Mouse (Mus musculus): ENCODE measurements around the gene Rnf212. TPM values are rescaled to one million over a fixed set of nuclear protein-coding genes. Genes with fewer than 3 reads are reported as not detected.
"Not testable (repeated sequence)": the region's sequence is repeated elsewhere in the genome, so short reads cannot be mapped to it uniquely, and the experiment has no call there.

The Rnf212 gene
- 2.9 and 4.1 TPM in 2 replicates for polyA plus RNA-seq (2014; fragmentation: Nextera tagmentation; extraction: Ambion mirVana)

DNA sequence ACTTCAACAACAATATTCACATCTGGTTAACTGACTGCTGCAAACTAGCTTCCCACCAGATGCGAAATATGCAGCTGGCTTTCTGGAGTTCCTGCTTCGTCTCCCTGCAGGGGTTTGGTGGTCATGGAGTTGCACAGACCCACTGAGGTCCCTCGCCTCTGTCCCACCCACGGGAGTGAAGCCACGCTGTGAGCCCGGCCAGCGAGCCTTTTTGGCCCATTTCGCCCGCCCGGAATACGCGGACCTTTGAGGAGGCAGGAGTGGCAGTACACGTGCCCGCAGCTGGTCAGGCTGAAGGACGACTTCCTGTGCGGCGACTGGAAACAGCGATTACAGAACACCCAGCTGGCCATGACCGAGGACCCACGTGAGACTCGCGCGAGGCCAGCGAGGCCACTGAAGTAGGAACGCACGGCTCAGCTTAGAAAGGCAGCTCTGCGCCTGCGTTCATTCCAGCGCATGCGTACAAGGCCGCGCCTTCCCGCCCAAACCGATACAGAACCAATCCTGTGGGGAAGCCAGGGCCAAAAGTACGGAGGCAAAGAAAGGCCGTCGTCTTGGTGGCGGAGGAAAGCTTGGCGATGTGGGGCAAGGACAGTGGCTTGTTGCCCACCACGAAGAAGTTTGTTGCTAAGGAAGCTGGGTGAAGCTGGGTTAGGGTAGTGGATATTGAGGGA lies at the start of gene Rnf212:
Gene Rnf212, minus strand, starts transcription at position 353 of the 677 bp plus-strand sequence.
- Histone ChIP-seq H3K27me3 (ENCODE audit: control insufficient read depth, insufficient read depth, low read length) (no peaks in the 10 kb centered on the region), H3K27ac (ENCODE audit: low read depth, low read length) (no peak within 1 kb of the TSS), H3K4me2 (no peak within 1 kb of the TSS), H3K4me3 (ENCODE audit: low read depth, low read length) (no peak within 1 kb of the TSS), H3K9me3 (replicated peaks; ENCODE audit: control insufficient read depth, low read length) (no peaks in the 10 kb centered on the region), H3K4me1 (ENCODE audit: control insufficient read depth, insufficient read depth, low read length) (no peaks in the 10 kb centered on the region), H3K9ac (ENCODE audit: low read depth, low read length) (no peak within 1 kb of the TSS), H3K36me3 (ENCODE audit: control insufficient read depth, insufficient read depth, low read length) (no peaks in the 10 kb centered on the region)
- 61% methylated on average over 40 of the region's 40 CpGs for WGBS (ENCODE audit: insufficient replicate concordance)
- ATAC-seq (replicated peaks; ENCODE audit: insufficient number of reproducible peaks, low FRiP score, low TSS enrichment), result no peak

DNA sequence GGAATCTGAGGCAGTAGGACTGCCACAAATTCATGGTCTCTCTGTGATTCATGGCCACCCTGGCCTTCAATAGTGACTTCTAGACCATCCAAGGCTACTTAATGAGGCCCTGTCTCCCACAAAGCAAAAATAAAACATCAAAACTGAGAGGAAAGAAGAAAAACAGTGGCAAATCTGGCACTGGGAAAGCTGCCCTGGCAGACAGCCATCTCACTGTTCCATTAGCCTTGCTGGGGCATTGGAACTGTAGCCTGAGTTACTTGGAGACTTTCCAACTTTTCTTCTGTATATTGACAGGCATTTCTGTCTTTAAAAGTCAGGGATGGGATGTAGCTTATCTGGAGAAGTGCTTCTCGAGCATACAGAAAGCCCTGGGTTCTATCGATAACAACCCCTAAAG lies 48.5 kb upstream of the Rnf212 start:
- 74% methylated on average over 2 of the region's 2 CpGs for WGBS (ENCODE audit: insufficient replicate concordance)
- no peak overlapping the region for H3K27ac ChIP-seq (ENCODE audit: low read depth, low read length)

DNA sequence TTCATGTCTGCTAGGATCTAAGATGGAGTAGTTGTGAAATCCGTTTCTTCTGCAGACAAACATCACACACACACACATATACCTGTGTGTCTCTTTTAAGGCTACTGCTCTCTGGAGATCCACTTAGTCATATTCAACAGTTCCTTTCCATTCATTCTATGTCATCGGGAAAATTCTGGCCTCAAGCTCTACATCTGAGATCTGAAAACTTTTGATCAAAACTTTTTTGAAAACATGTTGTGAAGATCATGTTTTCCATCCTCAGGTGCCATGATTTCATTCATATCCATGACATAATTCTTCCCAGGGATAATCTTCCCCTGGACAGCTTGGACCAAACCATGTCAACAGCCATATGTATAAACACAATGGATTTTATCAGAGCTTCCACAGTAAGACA lies 34.0 kb upstream of the Rnf212 start, which contains the start of gene Vmn2r8:
Gene Vmn2r8, minus strand, starts transcription at position 101 of the 400 bp plus-strand sequence.
- not testable (repeated sequence) for H3K4me3 ChIP-seq (ENCODE audit: low read depth, low read length); H3K4me2 ChIP-seq; ATAC-seq (replicated peaks; ENCODE audit: insufficient number of reproducible peaks, low FRiP score, low TSS enrichment); H3K36me3 ChIP-seq (ENCODE audit: control insufficient read depth, insufficient read depth, low read length); H3K4me1 ChIP-seq (ENCODE audit: control insufficient read depth, insufficient read depth, low read length); H3K9ac ChIP-seq (ENCODE audit: low read depth, low read length); H3K27me3 ChIP-seq (ENCODE audit: control insufficient read depth, insufficient read depth, low read length); H3K9me3 ChIP-seq (replicated peaks; ENCODE audit: control insufficient read depth, low read length); H3K27ac ChIP-seq (ENCODE audit: low read depth, low read length)
- WGBS (ENCODE audit: insufficient replicate concordance), result 69% methylated on average over 2 of the region's 2 CpGs

More for the DNA sequence above, 48.5 kb upstream of the Rnf212 start:
- Histone ChIP-seq H3K9me3 (replicated peaks; ENCODE audit: control insufficient read depth, low read length) (no peaks in the 10 kb centered on the region), H3K27me3 (ENCODE audit: control insufficient read depth, insufficient read depth, low read length) (no peaks in the 10 kb centered on the region), H3K9ac (ENCODE audit: low read depth, low read length) (no peak overlapping the region), H3K36me3 (ENCODE audit: control insufficient read depth, insufficient read depth, low read length) (no peaks in the 10 kb centered on the region), H3K4me2 (no peak overlapping the region), H3K4me1 (ENCODE audit: control insufficient read depth, insufficient read depth, low read length) (no peaks in the 10 kb centered on the region), H3K4me3 (ENCODE audit: low read depth, low read length) (no peak overlapping the region)
- ATAC-seq (replicated peaks; ENCODE audit: insufficient number of reproducible peaks, low FRiP score, low TSS enrichment), result no peak

DNA sequence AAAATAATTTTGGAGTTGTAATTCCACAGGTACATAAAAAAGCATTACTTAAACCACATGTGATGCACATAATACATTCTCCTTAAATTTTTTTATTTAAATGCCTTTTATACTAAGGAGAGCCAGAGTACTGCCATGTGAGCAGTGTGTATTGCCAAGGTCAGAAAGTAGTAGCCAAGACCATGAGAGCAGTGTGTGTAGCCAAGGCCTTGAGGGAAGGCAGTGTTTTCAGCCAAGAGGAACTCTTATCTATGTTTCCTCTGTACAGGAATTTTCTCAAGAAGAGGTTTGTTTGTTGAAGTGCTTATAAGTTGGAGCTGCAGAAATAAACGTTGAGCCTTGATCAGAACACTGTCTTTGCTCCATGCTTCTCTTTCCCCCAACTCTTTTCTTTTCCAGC lies 28.9 kb upstream of the Rnf212 start:
- 38% methylated on average over 1 of the region's 1 CpGs for WGBS (ENCODE audit: insufficient replicate concordance)
- Histone ChIP-seq H3K27ac (ENCODE audit: low read depth, low read length) (no peak overlapping the region), H3K9me3 (replicated peaks; ENCODE audit: control insufficient read depth, low read length) (no peaks in the 10 kb centered on the region), H3K9ac (ENCODE audit: low read depth, low read length) (no peak overlapping the region), H3K4me3 (ENCODE audit: low read depth, low read length) (no peak overlapping the region), H3K27me3 (ENCODE audit: control insufficient read depth, insufficient read depth, low read length) (no peaks in the 10 kb centered on the region), H3K4me1 (ENCODE audit: control insufficient read depth, insufficient read depth, low read length) (no peaks in the 10 kb centered on the region), H3K4me2 (no peak overlapping the region), H3K36me3 (ENCODE audit: control insufficient read depth, insufficient read depth, low read length) (no peaks in the 10 kb centered on the region)
- no peak for ATAC-seq (replicated peaks; ENCODE audit: insufficient number of reproducible peaks, low FRiP score, low TSS enrichment)

DNA sequence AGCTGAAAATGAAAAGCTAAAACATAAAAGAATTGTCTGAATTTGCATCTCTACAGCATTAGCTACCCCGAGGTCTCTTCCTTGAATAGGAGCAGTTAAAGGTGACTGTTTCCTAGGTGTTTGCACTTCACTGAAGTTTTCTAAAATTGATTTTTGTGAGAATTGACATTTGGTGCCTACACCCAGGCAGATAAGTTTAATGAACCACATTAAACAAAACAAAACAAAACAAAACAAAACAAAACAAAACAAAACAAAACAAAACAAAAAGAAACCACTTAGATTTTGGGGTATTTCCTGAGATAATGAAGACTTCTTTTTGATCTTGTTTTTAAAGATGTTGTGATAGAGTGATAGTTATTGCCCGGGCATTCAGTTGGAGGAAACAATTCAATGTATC lies 20.5 kb upstream of the Rnf212 start, which contains the start of gene Tmed11:
Gene Tmed11, minus strand, starts transcription at position 101 of the 400 bp plus-strand sequence.
- ATAC-seq (replicated peaks; ENCODE audit: insufficient number of reproducible peaks, low FRiP score, low TSS enrichment); H3K36me3 ChIP-seq (ENCODE audit: control insufficient read depth, insufficient read depth, low read length); H3K27me3 ChIP-seq (ENCODE audit: control insufficient read depth, insufficient read depth, low read length); H3K4me3 ChIP-seq (ENCODE audit: low read depth, low read length); H3K27ac ChIP-seq (ENCODE audit: low read depth, low read length); H3K4me2 ChIP-seq; H3K9me3 ChIP-seq (replicated peaks; ENCODE audit: control insufficient read depth, low read length); H3K9ac ChIP-seq (ENCODE audit: low read depth, low read length); H3K4me1 ChIP-seq (ENCODE audit: control insufficient read depth, insufficient read depth, low read length): not testable (repeated sequence)
- 66% methylated on average over 2 of the region's 2 CpGs for WGBS (ENCODE audit: insufficient replicate concordance)

DNA sequence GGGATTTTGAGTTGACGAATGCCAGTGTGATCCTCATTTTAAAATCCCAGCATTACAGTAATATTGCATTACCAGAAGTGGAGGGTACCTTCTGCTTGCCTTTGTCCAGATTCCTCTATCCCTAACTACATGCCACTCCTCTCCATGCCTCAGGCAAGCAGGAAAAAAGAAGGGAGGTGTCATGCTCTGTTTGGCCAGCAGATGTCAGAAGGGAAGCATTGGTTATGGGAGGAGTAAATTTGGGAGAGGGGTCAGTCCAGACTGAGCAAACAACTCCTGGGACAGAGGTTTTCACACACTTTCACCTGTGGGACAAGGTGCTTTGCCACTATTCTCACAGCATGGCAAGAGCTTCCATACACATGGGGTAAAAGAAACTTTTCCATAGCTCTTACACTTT lies 15.6 kb upstream of the Rnf212 start:
- H3K27ac ChIP-seq (ENCODE audit: low read depth, low read length); H3K4me1 ChIP-seq (ENCODE audit: control insufficient read depth, insufficient read depth, low read length); H3K36me3 ChIP-seq (ENCODE audit: control insufficient read depth, insufficient read depth, low read length); H3K9me3 ChIP-seq (replicated peaks; ENCODE audit: control insufficient read depth, low read length); H3K9ac ChIP-seq (ENCODE audit: low read depth, low read length); H3K27me3 ChIP-seq (ENCODE audit: control insufficient read depth, insufficient read depth, low read length); ATAC-seq (replicated peaks; ENCODE audit: insufficient number of reproducible peaks, low FRiP score, low TSS enrichment); H3K4me3 ChIP-seq (ENCODE audit: low read depth, low read length); H3K4me2 ChIP-seq: not testable (repeated sequence)
- WGBS (ENCODE audit: insufficient replicate concordance), result 38% methylated on average over 1 of the region's 1 CpGs

DNA sequence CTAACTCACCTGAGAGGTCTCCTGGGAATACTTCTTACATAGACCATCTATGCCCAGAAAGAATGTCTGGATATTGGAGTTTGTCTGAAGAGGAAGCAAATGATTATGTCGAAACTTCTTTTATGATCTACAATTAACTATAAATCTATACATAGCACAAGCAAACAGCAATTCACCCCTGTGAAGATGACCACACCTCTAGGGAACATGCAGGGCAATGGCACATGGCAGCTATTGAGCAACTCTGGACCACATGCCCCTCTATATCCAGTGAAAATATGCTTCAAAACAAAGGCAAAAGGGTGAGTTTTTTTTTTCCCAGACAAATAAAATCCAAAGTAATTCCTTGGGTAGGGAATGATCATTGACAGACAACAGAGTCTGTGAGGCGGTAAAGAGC lies 14.8 kb downstream of the Rnf212 start:
- 75% methylated on average over 2 of the region's 2 CpGs for WGBS (ENCODE audit: insufficient replicate concordance)
- Histone ChIP-seq H3K9ac (ENCODE audit: low read depth, low read length) (no peak overlapping the region), H3K4me2 (no peak overlapping the region), H3K36me3 (ENCODE audit: control insufficient read depth, insufficient read depth, low read length) (no peaks in the 10 kb centered on the region), H3K27me3 (ENCODE audit: control insufficient read depth, insufficient read depth, low read length) (no peaks in the 10 kb centered on the region), H3K4me3 (ENCODE audit: low read depth, low read length) (no peak overlapping the region), H3K27ac (ENCODE audit: low read depth, low read length) (no peak overlapping the region), H3K9me3 (replicated peaks; ENCODE audit: control insufficient read depth, low read length) (no peaks in the 10 kb centered on the region), H3K4me1 (ENCODE audit: control insufficient read depth, insufficient read depth, low read length) (no peaks in the 10 kb centered on the region)
- no peak for ATAC-seq (replicated peaks; ENCODE audit: insufficient number of reproducible peaks, low FRiP score, low TSS enrichment)

DNA sequence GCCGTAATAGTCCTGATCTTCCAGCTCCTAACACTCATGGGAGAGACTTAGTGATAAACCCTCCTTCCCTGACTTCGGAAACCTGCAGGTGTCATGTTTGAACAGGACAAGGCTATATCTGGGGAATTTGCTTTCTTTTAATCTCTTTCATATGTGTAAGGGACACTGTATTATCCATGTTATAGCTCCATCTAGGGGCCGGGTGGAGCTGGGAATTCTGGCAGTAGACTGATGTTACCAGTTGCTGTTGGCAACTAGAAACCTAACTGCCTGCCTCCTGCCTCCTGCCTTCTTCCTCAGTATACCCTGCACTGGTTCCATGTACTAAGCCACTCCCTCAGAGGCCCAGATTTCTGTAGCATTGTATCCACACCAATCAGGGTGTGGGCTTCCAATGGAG lies 16.4 kb downstream of the Rnf212 start:
- Histone ChIP-seq H3K27me3 (ENCODE audit: control insufficient read depth, insufficient read depth, low read length) (no peaks in the 10 kb centered on the region), H3K4me1 (ENCODE audit: control insufficient read depth, insufficient read depth, low read length) (no peaks in the 10 kb centered on the region), H3K9ac (ENCODE audit: low read depth, low read length) (no peak overlapping the region), H3K36me3 (ENCODE audit: control insufficient read depth, insufficient read depth, low read length) (no peaks in the 10 kb centered on the region), H3K4me3 (ENCODE audit: low read depth, low read length) (no peak overlapping the region), H3K27ac (ENCODE audit: low read depth, low read length) (no peak overlapping the region), H3K9me3 (replicated peaks; ENCODE audit: control insufficient read depth, low read length) (no peaks in the 10 kb centered on the region), H3K4me2 (no peak overlapping the region)
- ATAC-seq (replicated peaks; ENCODE audit: insufficient number of reproducible peaks, low FRiP score, low TSS enrichment), result no peak
- WGBS (ENCODE audit: insufficient replicate concordance), result 46% methylated on average over 3 of the region's 3 CpGs

DNA sequence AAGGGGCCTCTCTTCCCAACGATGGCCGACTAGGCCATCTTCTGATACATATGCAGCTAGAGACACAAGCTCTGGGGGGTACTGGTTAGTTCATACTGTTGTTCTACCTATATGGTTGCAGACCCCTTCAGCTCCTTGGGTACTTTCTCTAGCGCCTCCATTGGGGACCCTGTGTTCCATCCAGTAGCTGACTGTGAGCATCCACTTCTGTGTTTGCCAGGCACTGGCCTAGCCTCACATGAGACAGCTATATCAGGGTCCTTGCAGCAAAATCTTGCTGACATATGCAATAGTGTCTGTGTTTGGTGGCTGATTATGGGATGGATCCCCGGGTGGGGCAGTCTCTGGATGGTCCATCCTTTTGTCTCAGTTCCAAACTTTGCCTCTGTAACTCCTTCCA lies 23.5 kb downstream of the Rnf212 start:
- not testable (repeated sequence) for H3K9ac ChIP-seq (ENCODE audit: low read depth, low read length); H3K9me3 ChIP-seq (replicated peaks; ENCODE audit: control insufficient read depth, low read length); H3K4me3 ChIP-seq (ENCODE audit: low read depth, low read length); H3K27me3 ChIP-seq (ENCODE audit: control insufficient read depth, insufficient read depth, low read length); H3K4me2 ChIP-seq; H3K36me3 ChIP-seq (ENCODE audit: control insufficient read depth, insufficient read depth, low read length); ATAC-seq (replicated peaks; ENCODE audit: insufficient number of reproducible peaks, low FRiP score, low TSS enrichment); H3K4me1 ChIP-seq (ENCODE audit: control insufficient read depth, insufficient read depth, low read length); H3K27ac ChIP-seq (ENCODE audit: low read depth, low read length)
- WGBS (ENCODE audit: insufficient replicate concordance), result 80% methylated on average over 4 of the region's 4 CpGs
